Mouse (Mus musculus) embryonic stem cell, embryonic (primary cell): ENCODE data around the gene Bmpr1b.
"Not testable (repeated sequence)": the region's sequence is repeated elsewhere in the genome, so short reads cannot be mapped to it uniquely, and the experiment has no call there.

Source experiments
- CTCF ChIA-PET, 4 experiments: fragments of 300-600 bp in 2 of 4; fragments of 350-600 bp in 2 of 4; sonication (Branson Sonifier 250); formaldehyde crosslinking; loops; one replicate each; lab custom pipeline; 2022; ENCODE audit warnings: inconsistent platforms in 2 of 4; lab: Charles Lee
- POLR2A ChIA-PET, 4 experiments: fragments of 300-600 bp in 2 of 4; fragments of 350-600 bp in 2 of 4; sonication (Branson Sonifier 250); formaldehyde crosslinking; loops; one replicate each; lab custom pipeline; 2022; ENCODE audit warnings: antibody characterized with exemption in 4 of 4, inconsistent platforms in 1 of 4; lab: Charles Lee

The Bmpr1b gene

DNA sequence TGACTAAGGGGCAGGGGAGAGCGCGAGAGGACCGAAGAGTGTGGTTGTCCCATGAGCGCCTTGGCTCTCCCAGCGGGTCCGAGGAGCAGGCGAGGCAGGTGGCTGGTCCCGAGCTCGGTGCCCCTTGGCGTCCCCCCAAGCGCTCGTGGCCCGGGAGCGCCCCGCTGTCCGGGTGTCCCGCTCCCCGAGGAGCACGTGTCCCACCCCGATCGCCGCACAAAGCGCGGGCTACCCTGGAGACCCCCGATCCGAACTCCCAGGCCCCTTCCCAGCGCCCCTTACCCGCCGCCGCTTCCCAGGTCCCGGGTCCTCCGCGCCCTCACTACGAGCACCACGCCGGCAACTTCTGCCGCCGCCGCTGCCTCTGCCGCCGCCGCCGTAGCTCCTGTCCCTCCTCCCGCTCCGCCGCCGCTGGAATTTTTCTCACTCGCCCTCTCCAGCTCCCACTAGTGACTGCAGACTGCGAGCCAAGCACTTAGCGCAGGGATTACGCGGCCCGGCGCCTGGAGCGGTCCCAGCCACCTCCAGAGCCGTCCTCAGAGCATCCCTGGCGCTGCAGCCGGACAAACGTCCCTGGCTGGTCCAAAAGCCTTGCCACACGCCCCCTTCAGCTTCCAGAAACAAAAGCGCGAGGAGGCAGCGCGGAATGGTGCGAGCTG, at the start of gene Bmpr1b:
Bmpr1b (minus strand) TSS at position 563 of the 659 bp plus-strand sequence.
- ChIA-PET POLR2A (interaction anchor here in 3 of 4 experiments (0.6 to 1.2 kb wide), 3 partner anchors 10 to 64 kb away, joined by 3 to 6 read pairs (median 3); no protein-coding TSS in a partner anchor), CTCF (interaction anchor here in 2 of 4 experiments (0.9 to 1.2 kb wide), 3 partner anchors 27 to 305 kb away, joined by 4 to 5 read pairs (median 4); no protein-coding TSS in a partner anchor)

DNA sequence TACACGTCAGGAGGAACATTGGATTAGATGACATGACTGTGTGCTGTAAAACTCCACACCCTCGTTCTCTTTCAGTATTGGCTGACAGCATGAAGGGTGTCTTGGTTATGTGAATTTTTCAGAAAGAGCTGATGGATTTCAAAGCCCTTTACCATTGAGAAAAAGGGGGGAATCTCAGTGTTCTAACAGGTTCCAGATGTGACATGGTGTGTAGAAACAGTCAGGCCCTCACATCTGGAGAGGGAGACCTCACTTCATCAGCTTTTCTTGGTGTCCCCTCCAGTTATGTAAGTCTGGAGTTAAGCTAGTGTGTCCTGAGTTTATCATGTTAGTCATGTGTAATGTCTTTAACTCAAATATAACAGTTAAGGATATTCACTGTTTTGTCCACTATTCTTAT, 43.6 kb upstream of the Bmpr1b start:
- CTCF ChIA-PET, result no interaction called here
- POLR2A ChIA-PET, result no interaction called here

DNA sequence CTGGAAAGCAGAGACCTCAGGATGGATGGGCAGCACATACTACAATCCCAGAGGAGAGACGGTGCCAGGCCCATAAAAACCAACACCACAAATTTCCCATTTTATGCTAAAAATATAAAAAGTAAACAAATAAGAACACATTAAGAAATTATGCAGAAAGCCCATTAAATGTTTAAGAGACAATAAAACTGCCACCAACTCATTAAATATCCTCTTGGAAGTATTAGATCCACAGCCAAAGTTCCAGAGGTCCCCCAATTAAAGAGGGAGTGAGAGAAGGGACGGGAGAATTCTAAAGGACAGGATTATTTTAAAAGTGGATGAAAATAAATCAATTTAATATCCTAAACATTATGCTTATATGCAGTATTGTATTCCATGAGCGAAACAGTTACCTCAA, 43.0 kb upstream of the Bmpr1b start:
- ChIA-PET POLR2A (no interaction called here), CTCF (no interaction called here)

DNA sequence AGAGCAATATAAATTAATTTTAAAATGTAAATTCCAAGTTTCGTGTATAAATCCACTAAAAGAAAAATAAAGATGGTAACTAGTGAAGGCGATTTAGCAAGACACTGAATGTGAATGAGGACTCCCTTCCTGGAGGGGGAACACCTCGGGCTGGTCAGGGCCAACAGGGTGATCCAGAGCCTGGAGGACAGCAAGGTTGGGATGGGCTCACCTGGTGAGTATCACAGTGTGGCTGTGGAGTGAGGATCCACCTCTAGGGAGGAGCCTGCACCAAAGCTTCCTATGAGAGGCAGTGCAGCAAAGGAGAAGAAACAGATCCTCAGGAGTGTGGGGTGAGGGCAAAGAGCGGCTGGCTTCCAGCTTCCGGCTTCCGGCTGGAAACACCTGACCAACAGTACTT, 40.8 kb upstream of the Bmpr1b start:
- POLR2A ChIA-PET, result interaction anchor here in 2 of 4 experiments (0.6 to 0.8 kb wide), 2 partner anchors 23 to 139 kb away, joined by 3 to 4 read pairs; no protein-coding TSS in a partner anchor
- CTCF ChIA-PET, result no interaction called here

DNA sequence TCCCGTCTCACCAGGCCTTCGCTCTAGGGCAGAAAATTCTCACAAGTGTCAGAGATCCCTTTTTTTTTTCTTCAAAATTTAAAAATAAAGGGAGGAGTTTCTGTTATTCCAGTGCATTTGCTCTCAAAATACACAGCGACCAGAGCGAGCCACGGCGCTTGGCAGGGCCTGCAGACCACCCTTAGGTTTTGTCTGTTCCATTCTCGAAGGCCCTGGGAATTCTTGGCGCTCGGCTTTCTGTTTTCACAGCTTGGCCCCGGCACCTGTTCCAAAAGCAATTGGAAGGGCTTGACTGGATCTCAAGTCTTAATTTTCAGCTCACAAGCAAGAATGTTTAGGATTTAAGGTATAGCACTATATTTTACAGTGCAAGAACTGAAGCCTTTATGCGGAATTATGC, 39.8 kb upstream of the Bmpr1b start:
- CTCF ChIA-PET, result no interaction called here
- POLR2A ChIA-PET, result no interaction called here

DNA sequence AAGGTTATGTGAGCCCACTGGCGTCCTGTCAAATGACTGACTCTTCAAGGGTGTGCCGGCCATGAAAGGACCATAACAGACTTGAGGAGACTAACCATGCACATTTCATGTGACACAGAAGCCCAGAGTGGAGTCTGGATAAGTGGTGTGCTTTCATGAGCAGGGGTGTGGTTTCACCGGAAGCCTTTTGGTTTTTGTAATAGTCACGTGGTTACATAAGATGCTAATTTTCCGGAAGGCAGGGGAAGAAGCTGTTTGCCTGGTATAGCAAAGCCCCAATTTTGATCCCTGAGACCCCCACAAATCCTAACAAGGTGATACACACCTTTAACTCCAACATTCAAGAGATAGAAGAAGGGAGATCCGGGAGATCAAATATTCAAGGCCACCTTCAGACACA, 38.3 kb upstream of the Bmpr1b start:
- ChIA-PET CTCF (no interaction called here), POLR2A (no interaction called here)

DNA sequence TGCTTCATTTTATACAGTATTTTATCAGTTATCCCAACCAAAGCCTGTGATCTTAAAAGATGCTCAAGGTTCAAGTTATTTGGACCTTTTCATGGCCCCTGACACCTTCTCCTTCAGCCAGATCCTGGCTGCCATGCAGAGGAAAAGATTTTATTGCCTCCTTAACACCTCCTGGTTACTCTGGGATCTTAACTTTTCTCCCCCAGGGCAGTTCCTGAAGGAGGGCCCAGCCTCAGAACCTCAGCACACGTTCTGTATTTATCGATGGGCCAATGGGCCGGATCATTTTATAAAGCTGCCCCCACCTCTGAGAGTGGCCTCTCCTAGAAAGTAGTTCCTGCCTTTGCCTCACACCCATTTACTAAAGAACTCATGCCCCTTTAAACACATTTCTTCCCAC, 37.1 kb upstream of the Bmpr1b start:
- ChIA-PET POLR2A (no interaction called here), CTCF (no interaction called here)

DNA sequence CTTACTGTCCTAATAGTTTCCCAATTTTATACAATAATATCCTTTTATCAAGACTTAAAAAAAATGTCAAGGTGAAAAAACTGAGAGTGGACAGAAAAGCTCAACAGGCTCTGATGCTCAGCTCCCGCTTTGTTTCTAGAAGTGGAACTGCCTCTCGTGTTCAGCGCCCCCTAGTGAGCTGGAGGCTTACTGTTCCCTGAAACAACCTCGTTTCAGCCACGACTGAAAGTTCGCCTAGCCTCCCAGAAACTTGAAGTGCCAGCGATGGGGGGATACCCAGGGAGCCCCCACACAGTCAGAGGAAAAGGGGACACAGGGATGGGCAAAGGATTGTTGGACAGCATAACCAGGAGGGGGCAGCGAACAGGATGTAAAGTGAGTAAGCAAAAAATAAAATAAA, 26.9 kb upstream of the Bmpr1b start:
- CTCF ChIA-PET, result interaction anchor here in 3 of 4 experiments (0.6 to 0.7 kb wide), 4 partner anchors 27 to 1160 kb away, joined by 3 to 12 read pairs (median 4); partner anchors contain the start of gene Bmpr1b (in 1 of the 3)
- POLR2A ChIA-PET, result no interaction called here

DNA sequence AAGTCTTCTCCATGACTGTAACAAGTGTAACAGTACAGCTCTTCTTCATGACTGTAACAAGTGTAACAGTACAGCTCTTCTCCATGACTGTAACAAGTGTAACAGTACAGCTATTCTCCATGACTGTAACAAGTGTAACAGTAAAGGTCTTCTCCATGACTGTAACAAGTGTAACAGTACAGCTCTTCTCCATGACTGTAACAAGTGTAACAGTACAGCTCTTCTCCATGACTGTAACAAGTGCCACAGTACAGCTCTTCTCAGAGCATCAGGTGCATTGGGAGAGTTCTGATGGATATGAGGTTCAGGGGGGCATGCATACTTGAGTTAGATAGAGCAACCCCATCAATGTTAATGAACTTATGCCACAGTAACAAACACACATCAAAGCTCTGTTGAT, 22.4 kb upstream of the Bmpr1b start:
- POLR2A ChIA-PET, result not testable (repeated sequence)
- CTCF ChIA-PET, result interaction anchor here in 2 of 4 experiments (0.5 to 1.3 kb wide), 2 partner anchors 91 to 939 kb away, joined by 3 read pairs; no protein-coding TSS in a partner anchor

DNA sequence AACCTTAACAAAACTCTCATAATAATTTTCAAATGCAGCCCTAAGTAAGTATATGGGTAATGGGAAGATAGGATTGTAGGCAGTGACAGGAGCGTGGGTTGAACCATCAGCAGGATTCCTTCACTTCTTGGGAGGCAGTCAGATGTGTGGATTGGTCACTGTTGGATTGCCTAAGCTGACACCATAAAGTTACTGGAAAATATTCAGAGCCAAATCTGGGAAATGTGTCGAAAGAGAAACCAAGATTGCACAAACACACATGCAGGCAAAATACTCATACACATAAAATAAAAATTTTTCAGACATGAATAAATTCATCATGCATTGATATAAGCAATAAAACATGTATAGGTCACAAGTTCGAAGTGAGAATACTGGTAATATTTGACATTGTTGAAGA, 17.3 kb upstream of the Bmpr1b start:
- CTCF ChIA-PET, result no interaction called here
- POLR2A ChIA-PET, result no interaction called here

DNA sequence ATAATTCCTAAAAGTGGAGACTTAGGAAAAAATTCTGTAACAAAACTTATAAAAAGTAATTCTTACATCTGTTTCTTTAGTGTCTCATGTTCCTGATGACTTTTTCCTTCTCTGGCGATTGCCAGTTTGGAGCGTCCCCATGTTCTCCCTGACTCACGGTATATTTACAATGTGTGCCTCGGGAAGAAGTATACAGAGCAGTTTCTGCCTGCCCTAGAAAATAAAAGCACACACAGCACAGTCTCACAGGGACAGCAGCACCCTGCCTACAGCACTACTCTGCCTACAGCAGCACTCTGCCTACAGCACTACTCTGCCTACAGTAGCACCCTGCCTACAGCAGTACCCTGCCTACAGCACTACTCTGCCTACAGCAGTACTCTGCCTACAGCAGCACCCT, 4.8 kb upstream of the Bmpr1b start:
- CTCF ChIA-PET, result no interaction called here
- POLR2A ChIA-PET, result no interaction called here

DNA sequence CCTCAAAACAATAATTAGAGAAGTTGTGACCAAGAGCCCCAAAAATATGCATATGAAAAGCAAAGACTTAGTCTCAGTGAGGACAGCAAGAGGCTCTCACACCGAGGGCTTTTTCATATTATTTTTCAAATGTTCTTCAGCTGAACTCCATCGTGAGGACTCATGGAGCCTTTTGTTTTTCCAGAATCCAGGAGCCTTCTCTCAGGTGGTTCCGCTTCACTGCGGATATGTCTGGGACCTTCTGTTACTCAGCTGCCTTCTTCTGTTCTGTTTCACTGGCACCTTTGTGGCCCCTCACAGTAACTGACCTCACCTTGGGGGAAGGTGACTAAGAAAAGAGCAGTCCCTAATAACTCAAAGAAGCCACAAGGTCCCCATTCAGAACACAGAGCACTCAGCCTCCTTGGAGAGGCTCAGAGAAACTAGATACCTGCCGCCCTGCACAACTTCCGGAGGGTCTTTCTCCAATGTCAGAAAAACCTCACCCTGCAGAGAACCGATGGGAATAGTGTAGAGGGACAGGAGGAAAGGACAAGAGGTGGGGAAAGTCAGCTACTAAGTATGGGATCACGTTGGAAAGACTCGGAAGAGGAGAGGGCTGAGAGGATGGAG, 868 bp downstream of the Bmpr1b start:
- POLR2A ChIA-PET, result interaction anchor here in 2 of 4 experiments (0.6 to 1.2 kb wide), 2 partner anchors 9 to 11 kb away, joined by 3 read pairs; no protein-coding TSS in a partner anchor
- CTCF ChIA-PET, result interaction anchor here in 2 of 4 experiments (0.9 to 1.2 kb wide), 3 partner anchors 28 to 306 kb away, joined by 4 to 5 read pairs (median 4); no protein-coding TSS in a partner anchor

DNA sequence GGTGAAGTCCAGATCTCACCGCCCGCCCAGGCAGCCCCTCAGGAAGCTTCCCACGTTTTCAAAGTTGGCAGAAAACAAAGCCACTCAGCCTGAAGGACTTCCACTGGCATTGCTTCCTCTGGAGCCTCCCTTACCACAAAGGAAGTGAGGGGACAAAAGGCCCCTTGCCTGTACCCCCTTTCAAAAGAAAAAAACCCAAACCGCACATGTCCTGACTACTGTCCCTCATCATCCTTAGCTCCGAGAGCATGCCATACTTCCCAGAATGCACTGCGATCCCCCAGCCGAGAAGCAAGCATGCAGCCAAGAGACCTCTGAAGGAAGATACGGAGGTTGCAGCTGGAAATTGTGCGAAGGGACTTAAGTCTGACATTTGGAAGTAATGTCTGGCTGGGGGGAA, 4.2 kb downstream of the Bmpr1b start:
- POLR2A ChIA-PET, result no interaction called here
- CTCF ChIA-PET, result interaction anchor here in 1 of 4 experiments (0.6 kb wide), 1 partner anchor 31 kb away, joined by 12 read pairs; no protein-coding TSS in a partner anchor

DNA sequence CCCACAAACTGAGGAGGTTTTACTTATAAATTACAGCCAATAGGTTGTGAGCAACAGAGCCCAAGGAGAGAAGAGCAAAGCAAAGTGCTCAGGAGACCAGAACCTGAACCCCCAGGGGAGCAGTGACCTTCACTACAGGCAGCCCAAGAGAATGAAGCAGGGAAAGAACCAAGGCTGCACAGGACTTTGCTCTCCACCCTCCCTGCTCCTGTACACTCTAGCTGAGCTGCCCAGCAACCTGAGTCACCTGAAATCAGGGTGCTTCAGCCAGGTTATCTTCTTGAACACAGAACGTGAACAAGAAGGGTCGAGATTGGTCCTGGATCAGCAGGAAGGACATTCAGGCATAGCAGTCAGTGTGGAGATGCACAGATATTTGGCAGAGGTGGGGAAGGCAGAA, 5.3 kb downstream of the Bmpr1b start:
- POLR2A ChIA-PET, result no interaction called here
- CTCF ChIA-PET, result no interaction called here

DNA sequence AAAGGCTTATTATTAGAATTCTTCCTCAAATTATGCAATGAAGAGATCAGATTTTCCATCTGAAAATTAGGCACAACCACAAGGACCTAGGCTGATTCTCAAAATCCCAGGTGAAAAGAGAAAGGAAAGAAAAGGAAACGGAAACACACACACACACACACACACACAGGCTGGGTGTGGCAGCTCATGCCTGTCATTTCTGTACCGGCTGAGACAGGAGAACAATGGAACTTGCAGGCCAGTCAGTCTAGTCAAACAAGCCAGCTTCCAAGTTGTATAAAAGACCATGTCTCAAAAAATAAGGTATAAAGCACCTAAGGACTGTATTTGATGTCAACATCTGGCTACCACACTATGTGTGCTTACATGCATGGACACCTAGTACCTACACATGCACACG, 7.8 kb downstream of the Bmpr1b start:
- POLR2A ChIA-PET, result no interaction called here
- CTCF ChIA-PET, result no interaction called here

DNA sequence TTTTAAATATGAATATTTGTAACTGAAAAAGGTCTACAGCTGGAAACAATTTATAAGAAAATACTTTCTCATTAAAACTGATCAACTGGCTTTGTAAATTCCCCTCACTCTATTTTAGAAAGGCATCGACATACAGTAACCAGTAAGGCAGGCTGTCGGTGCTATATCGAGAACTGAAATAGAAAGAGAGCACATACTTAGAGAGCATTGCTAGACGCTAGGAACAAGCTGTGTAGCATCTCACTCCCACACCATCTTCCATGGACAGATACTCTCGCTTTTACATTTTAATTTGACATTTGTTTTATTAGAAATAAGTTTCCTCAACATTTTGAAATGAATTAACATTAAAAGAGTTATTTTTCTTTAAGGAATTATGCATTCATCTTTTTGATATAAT, 17.2 kb downstream of the Bmpr1b start:
- ChIA-PET POLR2A (no interaction called here), CTCF (no interaction called here)

DNA sequence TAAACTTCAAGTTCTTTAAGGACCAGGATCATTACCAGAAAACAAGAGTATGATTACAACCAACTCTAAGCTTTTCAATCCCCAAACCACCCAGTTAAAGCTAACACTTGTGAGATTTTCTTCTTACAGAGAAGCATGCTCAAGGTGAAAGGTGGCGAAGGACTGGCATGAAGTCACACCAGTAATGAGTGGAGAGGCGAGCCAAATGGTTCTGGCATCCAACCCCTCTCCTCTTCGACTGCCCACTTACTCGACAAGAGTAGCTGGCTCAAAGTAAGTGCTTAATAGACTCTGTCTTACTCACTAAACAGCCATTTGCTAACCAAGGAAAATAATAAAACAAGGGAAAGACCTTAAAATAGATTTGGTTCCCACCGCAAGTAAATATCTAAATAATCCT, 30.4 kb downstream of the Bmpr1b start:
- ChIA-PET CTCF (interaction anchor here in 1 of 4 experiments (0.8 kb wide), 1 partner anchor 144 kb away, joined by 3 read pairs; no protein-coding TSS in a partner anchor), POLR2A (no interaction called here)

DNA sequence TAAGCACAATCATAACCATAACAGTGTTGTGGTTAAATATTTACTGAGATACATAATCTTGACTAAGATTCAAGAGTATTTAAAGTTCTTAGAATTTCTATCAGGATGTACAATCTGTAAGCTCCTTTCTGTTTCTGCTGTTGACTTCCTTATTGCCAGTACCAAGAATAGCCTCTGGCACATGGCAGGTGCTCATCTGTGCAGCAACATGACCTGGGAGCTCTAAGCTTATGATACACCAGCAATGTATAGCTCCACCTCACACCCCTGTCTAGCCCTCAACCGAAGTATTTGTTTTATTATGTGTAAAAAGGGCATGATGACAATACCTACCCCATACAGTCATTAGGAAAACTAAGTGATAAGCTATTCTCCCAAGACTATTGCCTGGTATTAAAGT, 42.8 kb downstream of the Bmpr1b start:
- CTCF ChIA-PET, result no interaction called here

DNA sequence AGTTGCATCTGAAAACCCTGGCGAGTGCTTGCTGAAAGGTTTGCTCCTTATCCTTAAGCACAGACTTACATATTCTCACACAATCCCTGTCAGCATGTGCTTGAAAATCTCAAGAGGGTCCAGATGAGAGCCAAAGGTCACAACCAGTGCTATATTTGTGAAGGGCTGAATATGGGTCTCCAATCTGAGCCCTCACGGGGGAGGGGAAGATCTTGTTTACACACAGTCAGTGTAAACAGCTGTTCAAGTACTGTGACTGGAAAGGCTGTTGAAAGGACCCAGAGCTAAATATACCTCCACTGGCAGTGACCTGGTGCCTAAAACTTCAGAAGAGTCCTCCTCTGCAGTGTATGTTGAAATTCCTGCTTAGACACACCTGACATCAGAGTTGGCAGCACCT, 43.7 kb downstream of the Bmpr1b start:
- ChIA-PET POLR2A (interaction anchor here in 1 of 4 experiments (0.5 kb wide), 1 partner anchor 220 kb away, joined by 3 read pairs; no protein-coding TSS in a partner anchor), CTCF (no interaction called here)

More for the DNA sequence above, 42.8 kb downstream of the Bmpr1b start:
- POLR2A ChIA-PET, result interaction anchor here in 1 of 4 experiments (0.6 kb wide), 1 partner anchor 50 kb away, joined by 3 read pairs; no protein-coding TSS in a partner anchor

DNA sequence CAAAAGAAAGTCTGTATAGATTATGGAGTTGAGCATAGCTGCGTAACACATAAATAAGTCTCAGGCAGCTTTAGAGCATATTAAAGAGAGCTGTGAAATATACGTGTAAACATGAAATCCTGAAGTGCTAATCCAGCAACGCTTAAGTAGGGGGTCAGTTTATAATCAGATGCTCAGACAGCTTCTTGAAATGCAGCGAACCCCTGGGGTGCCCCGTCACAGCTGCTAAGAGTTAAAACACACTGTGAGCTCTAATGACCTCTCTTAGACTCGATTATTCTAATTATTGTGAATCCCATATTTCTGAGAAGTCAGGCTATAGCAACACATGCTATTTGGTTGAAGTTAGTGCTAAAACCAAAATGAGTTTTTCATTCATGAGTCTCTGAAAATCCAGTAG, 45.0 kb downstream of the Bmpr1b start:
- CTCF ChIA-PET, result interaction anchor here in 1 of 4 experiments (0.7 kb wide), 1 partner anchor 541 kb away, joined by 3 read pairs; no protein-coding TSS in a partner anchor
- POLR2A ChIA-PET, result no interaction called here
